Comparison of ENCODE assay signal across 16 mouse cellular contexts in genomic region chr12:12278464-12278872, GRCm38 (mm10). TPM values are rescaled to one million over a fixed set of nuclear protein-coding genes. Genes with fewer than 3 reads are reported as not detected.
DNase-seq lines count a peak whose midpoint lies in the region; ATAC-seq and TF ChIP-seq lines count a peak whose summit lies in the region.
"Had no signal": no experiment of that assay in that cellular context is flagged by ENCODE, and none has a peak within 500 bp of the region (broad histone marks: within the 10 kb centered on the region; RNA-seq: fewer than 3 reads in every experiment).

No protein-coding gene starts in this region.

- peak; percentile 56 for DNase-seq in liver, adult 2 months (ENCODE audit: extremely low read depth, low read depth, low spot score)
- DNase-seq in liver, embryonic 11.5 days (ENCODE audit: low spot score) = no peak
- peak; percentile 70 for DNase-seq in Muller cell, postnatal 12 days (ENCODE audit: inconsistent ontology term)
- peak; percentile 27 to 52 for DNase-seq in lung, postnatal 4 days
- DNase-seq: cerebellum, adult 9-10 months; gastrocnemius, postnatal 36 days; heart, postnatal 14 days; kidney, adult 9 months; liver, embryonic 13.5 days; thymus, postnatal 14 days had no signal

- WGBS in liver, adult 2 months = 40% methylated on average over 7 of the region's 7 CpGs
- WGBS in liver, embryonic 11.5 days = 66% methylated on average over 7 of the region's 7 CpGs
- WGBS in intestine, embryonic 16.5 days = 62% methylated on average over 7 of the region's 7 CpGs
- WGBS in forebrain, embryonic 15.5 days = 70% methylated on average over 7 of the region's 7 CpGs

- no peak for TF ChIP-seq POLR2A in liver, adult 2 months (IDR thresholded peaks at IDR 0.05; ENCODE audit: extremely low read depth, insufficient read depth, low read length)
- TF ChIP-seq POLR2A in bone marrow macrophage, adult 2 months (IDR thresholded peaks at IDR 0.05; ENCODE audit: borderline replicate concordance, low read depth, low read length) = no peak

- H3K4me3 ChIP-seq in liver, adult 2 months (ENCODE audit: insufficient read depth, low read depth, low read length) = no peak overlapping the region
- no peak overlapping the region for H3K4me3 ChIP-seq in liver, embryonic 11.5 days (ENCODE audit: low read depth, low read length)
- H3K4me3 ChIP-seq in bone marrow macrophage, adult 2 months (ENCODE audit: insufficient read depth, low read length) = peak overlapping the region; percentile 31; the same call in 1 of the 2 replicates
- H3K4me3 ChIP-seq in intestine, embryonic 16.5 days (ENCODE audit: low read length) = no peak overlapping the region
- no peak overlapping the region for H3K4me3 ChIP-seq in forebrain, embryonic 15.5 days
- H3K4me3 ChIP-seq: liver, embryonic 13.5 days; midbrain, embryonic 10.5 days; myocyte had no signal

- no peak overlapping the region for H3K9ac ChIP-seq in liver, adult 2 months (ENCODE audit: low read depth, low read length)
- H3K9ac ChIP-seq in liver, embryonic 11.5 days (ENCODE audit: low read depth, low read length) = no peak overlapping the region
- no peak overlapping the region for H3K9ac ChIP-seq in intestine, embryonic 16.5 days (ENCODE audit: low read depth, low read length)
- no peak overlapping the region for H3K9ac ChIP-seq in forebrain, embryonic 15.5 days (replicated peaks)
- H3K9ac ChIP-seq: liver, embryonic 13.5 days had no signal

- H3K4me2 ChIP-seq in liver, embryonic 11.5 days = no peak overlapping the region
- H3K4me2 ChIP-seq in intestine, embryonic 16.5 days (ENCODE audit: low read depth, low read length) = no peak overlapping the region
- H3K4me2 ChIP-seq in forebrain, embryonic 15.5 days (replicated peaks) = no peak overlapping the region
- H3K4me2 ChIP-seq: liver, embryonic 13.5 days had no signal

- H3K79me2 ChIP-seq in liver, adult 2 months (ENCODE audit: control insufficient read depth, insufficient read depth, low read length) = no peaks in the 10 kb centered on the region

- H3K9me3 ChIP-seq in liver, embryonic 11.5 days (ENCODE audit: control insufficient read depth, low read length) = no peaks in the 10 kb centered on the region
- H3K9me3 ChIP-seq in intestine, embryonic 16.5 days (ENCODE audit: control insufficient read depth, low read length) = no peaks in the 10 kb centered on the region
- no peaks in the 10 kb centered on the region for H3K9me3 ChIP-seq in forebrain, embryonic 15.5 days
- H3K9me3 ChIP-seq: liver, embryonic 13.5 days; midbrain, embryonic 10.5 days had no signal

- H3K27me3 ChIP-seq in liver, adult 2 months (ENCODE audit: control insufficient read depth, insufficient read depth, low read length) = no peaks in the 10 kb centered on the region
- no peaks in the 10 kb centered on the region for H3K27me3 ChIP-seq in liver, embryonic 11.5 days (replicated peaks; ENCODE audit: control insufficient read depth, insufficient read depth, low read length)
- H3K27me3 ChIP-seq in intestine, embryonic 16.5 days (replicated peaks; ENCODE audit: control insufficient read depth, insufficient read depth, low read length) = no peaks in the 10 kb centered on the region
- no peaks in the 10 kb centered on the region for H3K27me3 ChIP-seq in forebrain, embryonic 15.5 days
- H3K27me3 ChIP-seq: liver, embryonic 13.5 days had no signal

- peak overlapping the region; percentile 19; the same call in 1 of the 2 replicates for H3K27ac ChIP-seq in liver, adult 2 months (replicated peaks; ENCODE audit: insufficient read depth, low read depth, low read length)
- H3K27ac ChIP-seq in liver, embryonic 11.5 days (ENCODE audit: low read depth, low read length) = no peak overlapping the region
- peak overlapping the region; percentile 55 for H3K27ac ChIP-seq in bone marrow macrophage, adult 2 months (ENCODE audit: insufficient read depth, low read depth, low read length)
- H3K27ac ChIP-seq in intestine, embryonic 16.5 days (ENCODE audit: low read length) = no peak overlapping the region
- no peak overlapping the region for H3K27ac ChIP-seq in forebrain, embryonic 15.5 days (replicated peaks)
- H3K27ac ChIP-seq: hindbrain, postnatal 0 days; liver, embryonic 13.5 days; midbrain, embryonic 10.5 days had no signal

- no peaks in the 10 kb centered on the region for H3K36me3 ChIP-seq in liver, adult 2 months (ENCODE audit: control insufficient read depth, insufficient read depth, low read length)
- H3K36me3 ChIP-seq in liver, embryonic 11.5 days (ENCODE audit: control insufficient read depth, insufficient read depth, low read length) = no peaks in the 10 kb centered on the region
- no peaks in the 10 kb centered on the region for H3K36me3 ChIP-seq in intestine, embryonic 16.5 days (ENCODE audit: control insufficient read depth, insufficient read depth, low read length)
- H3K36me3 ChIP-seq in forebrain, embryonic 15.5 days = no peaks in the 10 kb centered on the region; the same call in 1 of the 2 replicates
- H3K36me3 ChIP-seq: liver, embryonic 13.5 days; midbrain, embryonic 10.5 days had no signal

- H3K4me1 ChIP-seq in liver, adult 2 months (ENCODE audit: control insufficient read depth, insufficient read depth, low read length) = peaks cover 5% of the 10 kb centered on the region; the same call in 1 of the 2 replicates
- no peaks in the 10 kb centered on the region for H3K4me1 ChIP-seq in liver, embryonic 11.5 days (replicated peaks; ENCODE audit: control insufficient read depth, insufficient read depth, low read length)
- H3K4me1 ChIP-seq in bone marrow macrophage, adult 2 months (ENCODE audit: control insufficient read depth, insufficient read depth, low read length) = peaks cover 47% of the 10 kb centered on the region
- H3K4me1 ChIP-seq in intestine, embryonic 16.5 days (ENCODE audit: control insufficient read depth, insufficient read depth, low read length) = peaks cover 3% of the 10 kb centered on the region; the same call in 1 of the 2 replicates
- H3K4me1 ChIP-seq in forebrain, embryonic 15.5 days = peaks cover 30% of the 10 kb centered on the region
- H3K4me1 ChIP-seq: liver, embryonic 13.5 days had no signal

- TF ChIP-seq CTCF in liver, adult 2 months (IDR thresholded peaks at IDR 0.05; ENCODE audit: low read depth, low read length) = no peak
- no peak for TF ChIP-seq CTCF in bone marrow macrophage, adult 2 months (IDR thresholded peaks at IDR 0.05; ENCODE audit: low read depth, low read length)

- ATAC-seq in liver, embryonic 11.5 days (replicated peaks; ENCODE audit: low FRiP score) = no peak
- no peak for ATAC-seq in intestine, embryonic 16.5 days
- no peak for ATAC-seq in forebrain, embryonic 15.5 days (replicated peaks)
- ATAC-seq: hindbrain, postnatal 0 days had no signal

RNA-seq across cellular contexts. Expression of gene Fam49a, which starts 16.5 kb away (rescaled TPM):
- 2.0 and 3.3 TPM in 2 replicates for total RNA-seq in liver, adult 2 months (2014; rRNA removed)
- 0.65 and 1.7 TPM in 2 replicates for polyA plus RNA-seq in liver, adult 2 months (2012; rRNA removed)
- 4.8 and 5.7 TPM in 2 replicates for polyA plus RNA-seq in liver, embryonic 11.5 days (2014; fragmentation: Nextera tagmentation; extraction: Ambion mirVana)
- polyA plus RNA-seq in bone marrow macrophage, adult 2 months (2012; ENCODE audit: insufficient read depth, insufficient read length, missing spikeins) = 68.2 and 82.8 TPM in 2 replicates
- polyA plus RNA-seq in intestine, embryonic 16.5 days (2015; fragmentation: Nextera tagmentation; extraction: Ambion mirVana) = 7.8 and 8.6 TPM in 2 replicates
- 139 and 154 TPM in 2 replicates for polyA plus RNA-seq in forebrain, embryonic 15.5 days (2015; fragmentation: Nextera tagmentation; extraction: Ambion mirVana)
- polyA plus RNA-seq: myocyte had no signal

Comparison
In these comparisons a context has a peak if more than half of its experiments do, and no peak if none do; other contexts are left out.
1. H3K27ac ChIP-seq: peak in liver, adult 2 months (single experiment) and bone marrow macrophage, adult 2 months (single experiment); none in liver, embryonic 11.5 days (single experiment), intestine, embryonic 16.5 days (single experiment) and forebrain, embryonic 15.5 days (single experiment).